Mouse (Mus musculus) right cerebral cortex, postnatal 10 days (tissue): ENCODE results near the gene Klhl15.
"Not testable (repeated sequence)": the region's sequence is repeated elsewhere in the genome, so short reads cannot be mapped to it uniquely, and the experiment has no call there.

Experiments used
- DNase-seq, 2 experiments: peaks; one replicate each; pipeline ENCODE4 v3.0.0; 2021; ENCODE audit warnings: low spot score in 2 of 2

The Klhl15 gene

DNA sequence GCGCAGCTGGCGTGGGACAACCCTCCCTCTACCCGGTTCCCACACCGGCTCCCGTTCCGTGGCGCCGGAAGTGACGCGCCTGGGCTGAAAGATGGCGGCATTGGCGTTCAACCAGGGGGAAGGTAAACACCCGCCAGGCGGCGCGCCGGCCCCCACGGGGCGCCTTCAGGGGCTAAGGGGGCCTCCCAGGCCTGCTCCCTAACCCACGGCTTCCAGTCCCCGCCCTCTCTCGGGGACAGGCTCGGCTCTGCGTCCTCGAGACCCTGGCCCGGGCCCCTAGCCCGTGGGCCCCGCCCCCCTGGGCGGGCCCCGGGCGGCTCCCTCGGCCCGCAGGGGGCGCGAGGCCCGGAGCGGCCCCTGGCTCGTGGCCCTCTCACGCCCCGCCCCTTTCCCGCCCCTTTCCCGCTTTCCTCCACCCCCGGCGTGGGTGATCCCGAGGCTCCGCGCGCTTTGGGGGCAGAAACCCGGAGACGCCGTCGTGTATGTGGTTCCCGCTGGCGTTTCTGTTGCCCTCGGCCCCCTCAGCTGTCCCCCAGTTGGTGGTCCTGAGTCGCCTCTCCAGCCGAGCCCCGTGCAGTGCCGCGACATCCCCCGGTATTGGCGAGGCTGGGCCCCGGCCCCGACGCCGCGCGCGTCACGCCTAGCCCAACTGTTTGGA, at the start of gene Klhl15:
TSS of gene Klhl15 (plus strand) at position 68 of the 658 bp plus-strand sequence.
- DNase-seq = peak; percentile 86 to 88

GRCm38 (mm10) chrX:94185156-94185555, 49.2 kb upstream of the Klhl15 start:
- DNase-seq = no peak

- not testable (repeated sequence) for DNase-seq
Measured at GRCm38 (mm10) chrX:94193901-94194300, 40.5 kb upstream of the Klhl15 start.

DNA sequence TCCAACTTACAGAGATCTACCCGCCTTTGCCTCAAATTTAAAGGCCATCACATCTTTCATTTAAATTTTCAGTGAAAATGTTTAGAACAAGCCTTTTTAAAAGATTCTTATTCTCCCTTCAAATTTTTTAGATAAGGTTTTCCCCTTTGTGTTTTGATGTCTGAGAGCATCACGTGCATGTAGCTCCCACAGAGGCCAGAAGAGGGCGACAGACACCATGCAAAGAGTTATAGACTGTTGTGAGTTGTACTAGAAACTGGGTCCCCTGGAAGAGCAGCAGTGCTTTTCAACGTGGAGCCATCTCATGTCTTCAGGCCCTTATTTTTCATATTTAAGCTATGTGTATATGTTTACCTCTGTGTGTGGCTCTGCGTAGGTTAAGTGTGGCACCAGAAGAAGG, 36.6 kb upstream of the Klhl15 start:
- peak in 1 of 2 experiments; percentile 53 for DNase-seq

DNA sequence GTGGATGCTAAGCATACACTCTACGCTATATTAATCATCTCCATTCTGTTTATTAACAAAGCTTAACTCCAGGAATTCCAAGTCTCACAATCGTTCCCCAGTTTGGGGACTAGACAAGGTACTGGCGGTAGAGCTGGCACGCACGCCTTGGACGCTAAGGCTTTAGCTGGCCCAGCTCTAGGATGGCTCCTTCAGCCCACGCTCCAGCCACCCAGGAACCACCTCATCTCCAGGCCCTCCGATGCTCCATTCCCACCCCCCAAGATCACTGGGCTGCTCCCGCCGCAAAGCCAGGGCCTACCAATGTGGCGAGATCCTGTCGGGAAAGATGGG, 22.2 kb upstream of the Klhl15 start:
- no peak for DNase-seq

DNA sequence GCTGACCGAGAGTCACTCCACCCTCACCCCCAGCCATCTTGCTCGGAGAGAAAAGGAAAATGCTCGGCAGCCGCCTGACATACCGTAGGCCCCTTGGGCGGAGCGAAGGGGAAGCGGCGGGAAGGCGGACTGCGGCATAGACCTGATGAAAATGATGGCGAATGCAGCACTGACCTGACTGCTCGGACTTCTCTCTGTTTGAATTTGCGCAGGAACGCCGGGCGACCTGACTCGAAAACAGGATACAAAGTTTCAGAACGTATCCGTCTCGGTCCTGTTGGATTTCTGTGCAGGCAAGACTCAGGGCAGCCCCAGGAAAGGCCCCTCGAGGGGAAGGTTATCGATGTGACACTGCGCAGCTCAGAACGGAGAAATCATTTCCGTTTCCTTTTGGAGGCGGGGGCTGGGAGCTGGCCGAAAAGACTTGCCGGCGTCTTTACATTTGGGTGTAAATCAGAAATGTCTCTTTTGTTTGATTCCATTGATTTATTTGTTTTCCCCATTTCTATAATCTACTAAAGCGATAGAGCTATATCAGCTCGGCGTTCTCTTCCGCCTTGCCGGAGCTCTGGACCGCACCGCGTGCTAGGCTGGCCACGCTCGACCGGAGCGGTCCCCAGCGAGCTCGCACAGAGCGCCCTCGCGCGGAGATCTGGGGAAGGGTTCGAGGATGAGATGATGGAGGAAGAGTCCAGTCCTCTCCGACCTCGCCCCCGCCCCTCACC, 21.6 kb upstream of the Klhl15 start, which contains the start of gene Eif2s3x:
TSS of gene Eif2s3x (minus strand) at position 266 of the 725 bp plus-strand sequence.
- peak; percentile 86 to 94 for DNase-seq

- DNase-seq = peak; percentile 23 to 24
Measured at GRCm38 (mm10) chrX:94213384-94213783, 21.0 kb upstream of the Klhl15 start.

- DNase-seq = no peak
Measured at GRCm38 (mm10) chrX:94233432-94233831, 967 bp upstream of the Klhl15 start.

GRCm38 (mm10) chrX:94233936-94234531, 365 bp upstream of the Klhl15 start:
- DNase-seq = no peak

GRCm38 (mm10) chrX:94235190-94235555, 774 bp downstream of the Klhl15 start:
- DNase-seq = peak; percentile 24 to 28

DNA sequence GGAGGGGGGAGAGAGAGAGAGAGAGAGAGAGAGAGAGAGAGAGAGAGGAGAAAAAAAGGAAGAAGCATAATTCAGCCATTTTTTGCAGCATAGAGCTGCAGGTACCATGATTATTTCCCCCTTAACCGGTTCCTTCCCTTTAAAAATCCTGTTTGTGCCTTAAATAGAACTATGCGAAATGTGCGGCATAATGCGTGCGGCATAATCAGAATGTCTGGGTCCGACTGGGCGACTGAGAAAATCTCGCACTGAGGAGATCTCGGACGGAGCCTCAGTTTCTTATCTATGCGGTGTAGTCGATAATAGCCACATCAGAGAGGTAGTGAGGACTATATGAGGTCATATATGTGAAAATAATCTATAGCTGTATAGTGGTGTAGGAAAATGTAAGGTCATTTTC, 1.2 kb downstream of the Klhl15 start:
- DNase-seq = peak in 1 of 2 experiments; percentile 22

- DNase-seq = no peak
Measured at GRCm38 (mm10) chrX:94288923-94289322, 54.5 kb downstream of the Klhl15 start.

DNA sequence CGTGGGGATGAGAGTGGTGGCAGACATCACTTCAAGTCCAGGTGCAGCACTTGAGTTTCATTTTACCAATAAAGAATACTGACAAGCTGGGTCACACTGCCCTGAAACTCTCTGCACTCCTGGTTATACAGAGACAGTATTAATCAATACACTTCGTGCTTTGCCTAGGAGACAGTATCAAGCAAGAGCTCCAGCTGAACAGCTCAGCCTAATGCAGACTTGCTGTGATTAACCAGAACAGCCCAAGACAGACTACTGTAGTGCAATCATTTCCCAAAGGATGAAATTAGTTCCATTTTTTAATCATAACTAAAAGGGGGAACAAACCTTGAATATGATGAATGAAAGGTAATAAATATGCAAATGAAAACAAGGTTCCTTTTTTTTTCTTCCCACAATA, 68.5 kb downstream of the Klhl15 start:
- DNase-seq = no peak

GRCm38 (mm10) chrX:94321036-94321902, 86.9 kb downstream of the Klhl15 start:
- DNase-seq = peak in 1 of 2 experiments; percentile 23
